Mouse (Mus musculus) E14TG2a.4 (cell line): ENCODE measurements around the gene Tgif2.

Experiments
- CTCF ChIP-seq: conservative IDR thresholded peaks from 2 replicates; pipeline ENCODE4 v1.5.1; 2014; ENCODE audit warnings: low read length
- NANOG ChIP-seq: IDR thresholded peaks from 2 replicates; pipeline ENCODE4 v1.6.1; 2014; ENCODE audit warnings: borderline replicate concordance, low read length, mixed read lengths
- POU5F1 ChIP-seq: IDR thresholded peaks from 2 replicates; pipeline ENCODE4 v1.6.1; 2014; ENCODE audit warnings: low read length, borderline replicate concordance

GRCm38 (mm10) chr2:156814893-156815292 is 24.9 kb upstream of the Tgif2 start:
- TF ChIP-seq CTCF = no peak
- no peak for TF ChIP-seq POU5F1
- no peak for TF ChIP-seq NANOG
